Mouse (Mus musculus) ES-E14 (cell line): ENCODE results near the gene Rgs10.
"Not testable (repeated sequence)": the region's sequence is repeated elsewhere in the genome, so short reads cannot be mapped to it uniquely, and the experiment has no call there.

Experiments
- HCFC1 ChIP-seq: IDR thresholded peaks from 2 replicates; pipeline ENCODE4 v1.6.1; 2012; ENCODE audit warnings: low read length, inconsistent platforms, borderline replicate concordance; ENCODE audit not compliant: insufficient read depth
- ZC3H11A ChIP-seq: IDR thresholded peaks from 2 replicates; pipeline ENCODE4 v1.6.1; 2012; ENCODE audit warnings: low read depth, mild to moderate bottlenecking, inconsistent platforms, low read length, borderline replicate concordance
- ZNF384 ChIP-seq: IDR thresholded peaks from 2 replicates; pipeline ENCODE4 v1.6.1; 2012; ENCODE audit warnings: low read depth, low read length, inconsistent platforms

GRCm38 (mm10) chr7:128342691-128343090 lies 75.9 kb downstream of the Rgs10 start:
- not testable (repeated sequence) for TF ChIP-seq ZNF384, HCFC1, ZC3H11A
